Mouse (Mus musculus): Measurements from ENCODE around the gene Plod1.

- TF ChIP-seq CTCF (IDR thresholded peaks at IDR 0.05; ENCODE audit: insufficient read depth, low read depth, low read length) (no peak), POLR2A (IDR thresholded peaks at IDR 0.05; ENCODE audit: insufficient read depth, low read depth, low read length) (no peak)
Observed at GRCm38 (mm10) chr4:147976237-147976636, 39.7 kb upstream of the Plod1 start.

All from olfactory bulb, adult 2 months (tissue).